Mouse (Mus musculus) testis, postnatal 14 days (tissue): Measurements from ENCODE around the gene Dab1.
A peak's percentile ranks its signal among the peaks of the same experiment; 100 is the strongest.

Source experiments
- DNase-seq: peaks from one replicate; pipeline ENCODE4 v3.0.0; 2021; ENCODE audit warnings: low spot score

Dab1 gene

GRCm38 (mm10) chr4:104113209-104114005 lies 494.2 kb downstream of the Dab1 start:
- DNase-seq: no peak

- DNase-seq: no peak
Measured at GRCm38 (mm10) chr4:104114006-104114361, 494.8 kb downstream of the Dab1 start.

GRCm38 (mm10) chr4:104120108-104120507 lies 500.9 kb downstream of the Dab1 start:
- no peak for DNase-seq

GRCm38 (mm10) chr4:104121959-104122358 lies 502.8 kb downstream of the Dab1 start:
- DNase-seq: no peak

GRCm38 (mm10) chr4:104122364-104122763 lies 503.2 kb downstream of the Dab1 start:
- no peak for DNase-seq

- no peak for DNase-seq
Measured at GRCm38 (mm10) chr4:104153637-104154036, 534.5 kb downstream of the Dab1 start.

- no peak for DNase-seq
Measured at GRCm38 (mm10) chr4:104178067-104178466, 558.9 kb downstream of the Dab1 start.

GRCm38 (mm10) chr4:104186311-104186710 lies 567.2 kb downstream of the Dab1 start:
- DNase-seq: no peak

GRCm38 (mm10) chr4:104198635-104199034 lies 579.5 kb downstream of the Dab1 start:
- DNase-seq: no peak

- DNase-seq: no peak
Measured at GRCm38 (mm10) chr4:104201686-104202085, 582.5 kb downstream of the Dab1 start.

GRCm38 (mm10) chr4:104204047-104204446 lies 584.9 kb downstream of the Dab1 start:
- no peak for DNase-seq

- DNase-seq: no peak
Measured at GRCm38 (mm10) chr4:104206639-104207038, 587.5 kb downstream of the Dab1 start.

- peak; percentile 4 for DNase-seq
Measured at GRCm38 (mm10) chr4:104209081-104209480, 589.9 kb downstream of the Dab1 start.

GRCm38 (mm10) chr4:104210796-104211195 lies 591.6 kb downstream of the Dab1 start:
- no peak for DNase-seq

GRCm38 (mm10) chr4:104211531-104212455 lies 592.6 kb downstream of the Dab1 start:
- no peak for DNase-seq

GRCm38 (mm10) chr4:104214724-104215123 lies 595.6 kb downstream of the Dab1 start:
- no peak for DNase-seq

- DNase-seq: no peak
Measured at GRCm38 (mm10) chr4:104217336-104217735, 598.2 kb downstream of the Dab1 start.

- DNase-seq: no peak
Measured at GRCm38 (mm10) chr4:104218765-104219164, 599.6 kb downstream of the Dab1 start.

- no peak for DNase-seq
Measured at GRCm38 (mm10) chr4:104220099-104220498, 600.9 kb downstream of the Dab1 start.

GRCm38 (mm10) chr4:104229296-104229695 lies 610.1 kb downstream of the Dab1 start:
- DNase-seq: no peak

- DNase-seq: no peak
Measured at GRCm38 (mm10) chr4:104246506-104246905, 627.3 kb downstream of the Dab1 start.

- no peak for DNase-seq
Measured at GRCm38 (mm10) chr4:104249462-104249861, 630.3 kb downstream of the Dab1 start.

- DNase-seq: no peak
Measured at GRCm38 (mm10) chr4:104257776-104258175, 638.6 kb downstream of the Dab1 start.
